Mouse (Mus musculus): ENCODE data around the gene Hps3.
A peak's percentile ranks its signal among the peaks of the same experiment; 100 is the strongest.
"Not testable (repeated sequence)": the region's sequence is repeated elsewhere in the genome, so short reads cannot be mapped to it uniquely, and the experiment has no call there.

Gene Hps3

GRCm38 (mm10) chr3:20034719-20035404 lies at the start of gene Hps3:
Gene Hps3 (minus strand): TSS chr3:20035315.
- DNase-seq (ENCODE audit: low spot score in 2 of 2), result peak; percentile 76 to 84

DNA sequence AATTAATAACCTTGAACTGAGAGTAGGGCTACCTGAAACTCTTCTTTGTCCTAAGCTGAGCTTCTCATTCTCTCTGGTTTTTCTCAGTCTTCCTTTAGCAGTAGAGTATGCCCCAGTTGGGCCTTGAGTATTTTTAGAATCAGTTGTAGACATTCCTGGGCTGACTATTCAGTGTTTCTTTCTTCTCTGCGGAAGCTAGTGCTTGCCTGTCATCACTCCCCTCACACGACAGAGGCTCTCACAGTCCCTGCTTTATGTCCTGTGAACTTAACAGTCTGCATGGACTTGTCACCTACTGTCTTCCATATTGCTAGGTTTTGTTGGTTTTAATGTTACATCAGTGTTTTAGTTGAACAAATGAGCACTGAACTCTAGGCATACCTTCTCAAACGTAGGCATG lies 47.0 kb upstream of the Hps3 start:
- no peak for DNase-seq (ENCODE audit: low spot score in 2 of 2)

DNA sequence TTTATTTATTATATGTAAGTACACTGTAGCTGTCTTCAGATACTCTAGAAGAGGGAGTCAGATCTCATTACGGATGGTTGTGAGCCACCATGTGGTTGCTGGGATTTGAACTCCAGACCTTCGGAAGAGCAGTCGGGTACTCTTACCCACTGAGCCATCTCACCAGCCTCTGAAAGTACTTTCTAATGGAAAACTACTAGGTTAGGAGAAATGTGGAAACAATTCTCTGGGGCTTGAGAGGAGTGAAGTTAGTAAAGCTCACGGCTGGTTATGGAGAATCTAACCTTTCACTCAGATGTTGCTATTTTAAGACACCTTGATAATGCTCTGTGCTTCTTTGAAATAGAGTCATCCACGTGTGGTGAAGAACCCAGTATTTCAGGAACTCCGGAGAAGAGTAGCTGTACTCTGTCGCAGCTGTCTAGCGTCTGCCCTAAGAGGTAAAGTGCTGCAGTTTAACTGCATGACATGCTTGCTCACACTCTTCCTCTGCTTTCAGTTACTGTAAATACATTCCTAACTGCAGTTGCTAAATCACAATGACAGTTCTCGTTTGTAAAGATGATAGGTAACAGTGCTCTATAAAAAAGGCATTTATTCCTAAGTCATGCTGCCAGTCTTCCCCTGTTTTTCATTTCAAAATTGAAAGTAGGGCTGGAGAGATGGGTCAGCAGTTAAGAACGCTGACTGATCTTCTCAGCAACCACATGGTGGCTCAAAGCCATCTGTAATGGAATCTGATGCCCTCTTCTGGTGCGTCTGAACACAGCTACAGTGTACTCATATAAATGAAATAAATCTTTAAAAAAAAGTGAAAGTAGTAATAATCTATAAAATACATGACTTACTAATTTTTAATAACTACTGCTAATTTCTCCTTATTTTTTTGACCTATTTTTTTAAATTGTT lies 41.3 kb upstream of the Hps3 start:
- no peak for DNase-seq (ENCODE audit: low spot score in 2 of 2)

- no peak for DNase-seq (ENCODE audit: low spot score in 2 of 2)
Observed at GRCm38 (mm10) chr3:20058197-20058541, 23.1 kb upstream of the Hps3 start.

DNA sequence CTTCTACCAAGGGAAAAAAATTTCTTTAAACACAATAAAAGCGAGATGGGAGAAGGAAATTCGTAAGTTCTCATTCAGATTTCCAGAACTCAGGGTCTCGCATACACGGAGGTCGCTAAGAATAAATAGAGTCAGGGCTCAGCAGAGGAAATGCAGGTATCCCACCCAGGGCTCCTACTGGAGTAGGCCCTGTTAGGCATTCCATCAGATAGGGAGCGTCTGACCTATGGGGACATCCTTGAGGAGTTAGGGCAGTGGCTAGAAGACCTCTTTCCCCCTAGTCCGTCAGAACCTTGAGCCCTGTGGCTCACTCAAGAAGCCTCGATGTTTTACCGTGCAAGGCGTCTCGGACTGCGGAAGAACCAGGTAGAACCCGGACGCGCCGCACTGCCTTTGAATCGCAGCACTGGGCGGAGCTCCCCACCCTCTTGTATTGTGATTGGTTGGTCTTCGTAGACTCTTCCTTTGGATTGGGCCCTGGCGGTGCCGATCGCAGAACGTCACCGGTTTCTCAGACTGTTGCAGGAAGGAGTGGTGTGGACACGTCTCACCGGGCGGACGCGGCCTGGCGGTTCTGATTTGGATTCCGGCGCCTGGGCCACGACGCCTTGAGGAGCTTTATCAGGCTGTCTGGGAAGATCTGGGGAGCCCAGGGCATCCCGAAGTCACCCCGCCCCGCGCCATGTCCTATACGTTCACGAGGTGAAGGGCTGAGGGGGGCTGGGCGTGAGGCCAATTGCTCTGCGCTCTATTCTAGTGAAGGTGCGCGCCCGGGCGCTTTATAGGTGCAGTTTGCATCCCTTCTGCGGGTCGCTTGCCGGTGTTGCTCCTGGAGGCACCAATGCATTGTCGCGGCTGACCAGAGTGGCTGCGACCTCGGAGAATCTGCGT lies 22.4 kb upstream of the Hps3 start, which contains the start of gene Hltf:
TSS of gene Hltf (plus strand) at position 506 of the 891 bp plus-strand sequence.
- peak; percentile 90 to 92 for DNase-seq (ENCODE audit: low spot score in 2 of 2)

DNA sequence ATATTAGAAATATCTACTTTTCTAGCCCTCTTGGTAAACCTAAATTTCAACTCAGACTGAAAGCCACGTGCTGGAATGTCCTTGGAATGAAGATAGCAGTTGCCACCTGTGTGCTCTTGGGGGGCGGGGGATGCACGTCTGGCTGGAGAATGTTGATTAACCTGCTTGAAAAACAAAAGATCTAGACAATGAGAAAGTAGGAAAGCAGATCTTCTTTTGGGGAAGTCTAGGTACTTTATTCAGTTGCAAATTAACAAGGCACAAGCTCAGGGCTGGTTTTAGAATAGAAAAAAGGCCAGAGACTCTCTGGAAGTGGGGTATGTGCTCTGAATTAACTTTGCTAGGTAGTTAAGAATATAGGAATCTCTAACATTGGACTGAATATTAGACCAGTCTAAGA lies 9.6 kb upstream of the Hps3 start:
- DNase-seq (ENCODE audit: low spot score in 2 of 2), result not testable (repeated sequence)

DNA sequence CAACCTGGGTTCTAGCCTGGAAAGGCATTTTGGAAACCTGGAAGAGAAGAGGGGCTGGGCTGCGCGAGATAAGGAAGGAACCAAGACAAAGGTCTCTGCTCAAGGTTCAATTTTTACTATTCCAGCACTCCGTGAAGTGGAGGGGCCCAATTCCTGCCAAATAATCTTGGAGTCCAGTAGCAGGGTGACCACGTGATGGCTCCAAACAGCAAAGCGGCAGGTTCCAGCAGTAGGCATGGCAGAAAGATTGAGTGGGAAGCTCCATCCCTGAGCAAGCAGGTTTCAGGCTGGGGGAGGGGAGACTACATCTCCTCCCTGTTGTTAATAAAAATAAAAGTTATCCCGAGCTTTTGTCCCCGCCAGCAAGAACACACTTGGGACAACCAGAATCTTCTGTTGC lies 6.3 kb upstream of the Hps3 start:
- not testable (repeated sequence) for DNase-seq (ENCODE audit: low spot score in 2 of 2)

- no peak for DNase-seq (ENCODE audit: low spot score in 2 of 2)
Observed at GRCm38 (mm10) chr3:20036069-20036468, 954 bp upstream of the Hps3 start.

DNA sequence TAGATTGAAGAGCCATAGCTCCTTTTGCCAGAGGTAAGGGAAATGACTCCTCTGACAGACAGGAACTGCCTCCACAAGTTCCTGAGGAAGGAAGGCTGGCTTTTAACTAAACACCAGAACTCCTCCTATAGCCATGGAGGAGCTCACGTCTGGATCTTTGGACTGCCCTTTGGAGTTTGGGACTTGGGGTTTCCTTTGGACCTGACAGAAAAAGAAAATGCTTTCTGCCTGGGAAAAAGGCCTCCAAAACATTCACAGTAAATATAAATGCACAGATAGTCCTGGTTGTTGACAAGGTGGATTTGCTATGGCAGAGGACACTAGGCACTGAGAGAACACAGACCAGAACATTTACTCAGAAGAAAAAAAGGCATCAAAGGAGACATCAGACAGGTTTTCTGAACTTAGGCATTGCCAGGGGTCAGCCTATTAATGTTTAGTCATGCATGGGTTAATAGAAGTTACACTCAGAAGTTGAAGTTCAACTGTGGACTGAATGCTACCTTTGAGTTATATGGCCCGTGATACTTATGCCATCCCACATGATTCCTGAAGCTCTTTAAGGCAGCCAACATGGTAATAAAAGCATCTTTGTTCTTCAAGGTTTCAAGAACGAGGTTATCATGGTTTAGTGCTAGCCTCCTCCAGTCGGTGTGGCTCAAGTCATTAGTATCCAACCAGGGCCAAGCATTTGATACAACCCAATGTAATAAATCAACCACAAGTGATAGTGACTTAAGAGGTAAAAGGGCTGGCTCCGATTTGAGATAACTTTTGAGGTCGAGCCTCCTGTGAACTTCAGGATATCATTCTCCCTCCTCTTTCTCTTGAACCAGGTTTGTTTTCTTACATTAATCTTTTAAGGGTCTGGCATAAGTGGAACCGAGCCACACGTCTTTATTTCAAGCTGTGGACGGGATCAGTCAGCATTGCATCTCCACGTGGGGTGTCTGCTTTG lies 1.1 kb downstream of the Hps3 start:
- DNase-seq (ENCODE audit: low spot score in 2 of 2), result no peak

DNA sequence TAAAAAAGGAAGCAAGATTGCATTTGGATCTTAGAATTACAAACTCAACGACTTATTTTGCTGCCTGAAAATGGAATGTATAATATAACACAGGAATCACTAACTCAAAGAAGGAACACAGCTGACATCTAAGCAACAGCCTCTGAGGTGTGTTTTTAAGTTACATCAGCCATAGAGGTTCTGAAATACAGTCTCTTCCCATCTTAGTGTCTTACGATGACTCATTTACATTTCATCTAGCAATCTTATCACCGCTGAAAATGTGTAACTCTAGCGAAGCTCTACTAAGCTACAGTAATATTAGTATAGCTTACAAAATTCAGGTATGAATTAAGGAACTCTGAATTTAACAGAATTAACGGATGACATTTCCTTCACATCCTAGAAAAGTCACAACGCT lies 4.3 kb downstream of the Hps3 start:
- DNase-seq (ENCODE audit: low spot score in 2 of 2), result no peak

DNA sequence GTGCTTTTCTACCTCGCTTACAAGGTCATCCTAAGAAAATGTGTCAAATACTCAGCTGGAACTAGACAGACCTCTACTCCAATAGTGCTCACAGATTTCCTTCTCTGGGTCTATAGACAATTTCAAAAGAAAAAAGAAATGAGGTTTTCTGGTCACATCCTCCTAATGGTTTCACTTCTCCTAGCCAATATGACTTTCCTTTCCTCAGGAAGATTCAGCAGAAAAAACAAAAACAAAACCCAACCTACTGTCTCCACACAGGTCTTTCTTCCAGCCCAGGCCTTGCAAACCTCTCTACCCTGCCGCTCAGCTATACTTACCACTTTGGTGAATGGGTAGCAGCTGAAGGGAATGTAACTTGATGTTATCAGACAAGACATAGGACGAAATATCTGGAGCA lies 6.5 kb downstream of the Hps3 start:
- no peak for DNase-seq (ENCODE audit: low spot score in 2 of 2)

GRCm38 (mm10) chr3:20027788-20028187 lies 7.3 kb downstream of the Hps3 start:
- no peak for DNase-seq (ENCODE audit: low spot score in 2 of 2)

DNA sequence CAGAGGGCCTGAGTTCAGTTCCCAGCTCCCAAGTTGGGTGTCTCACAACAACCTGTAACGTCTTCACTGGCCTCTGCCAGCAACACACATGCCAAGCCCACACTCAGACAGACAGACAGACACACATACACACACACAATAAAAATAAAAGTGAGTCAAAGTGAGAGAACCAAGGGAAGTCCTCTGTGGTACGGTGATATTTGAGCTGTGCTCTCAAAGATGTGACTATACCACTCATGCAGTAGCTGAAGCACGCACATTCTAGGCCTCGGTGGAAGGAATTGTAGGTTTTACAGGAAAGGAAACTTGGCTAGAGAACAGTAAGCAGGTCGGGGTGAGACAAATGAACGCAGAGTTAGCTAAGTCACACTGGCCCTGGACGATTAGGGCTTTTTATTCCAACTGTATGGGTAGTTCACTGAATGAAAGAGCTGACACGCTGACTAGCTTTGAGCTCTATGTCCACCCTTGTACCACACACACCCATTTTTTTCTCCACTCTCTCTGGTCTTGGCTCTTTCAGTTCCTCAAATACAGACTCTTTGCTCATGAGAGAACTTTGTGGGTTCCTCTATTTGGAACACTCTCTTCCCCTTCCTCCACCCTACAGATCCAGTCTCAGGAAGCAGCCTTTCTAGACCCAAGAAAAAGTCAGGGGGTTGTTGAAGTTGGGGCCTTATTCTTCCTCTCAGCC lies 8.0 kb downstream of the Hps3 start:
- no peak for DNase-seq (ENCODE audit: low spot score in 2 of 2)

DNA sequence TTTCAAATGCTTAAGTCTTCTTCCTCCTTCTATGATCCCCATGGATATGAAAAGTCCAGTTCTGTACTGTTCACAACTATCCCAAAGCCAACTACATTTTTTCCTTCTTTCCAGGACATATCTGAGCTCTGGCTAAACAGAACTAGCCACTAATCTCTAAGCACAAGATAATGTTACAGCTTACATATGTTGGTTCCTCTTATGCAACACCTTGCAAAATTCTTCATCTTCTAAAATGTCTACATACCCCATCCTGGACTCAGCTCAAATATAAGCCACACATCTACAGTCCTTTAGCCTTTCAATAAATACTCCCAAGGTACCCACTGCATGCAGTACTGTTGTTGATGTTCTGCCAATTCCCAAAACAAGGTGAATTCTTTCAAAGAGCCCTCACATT lies 8.6 kb downstream of the Hps3 start:
- DNase-seq (ENCODE audit: low spot score in 2 of 2), result no peak

DNA sequence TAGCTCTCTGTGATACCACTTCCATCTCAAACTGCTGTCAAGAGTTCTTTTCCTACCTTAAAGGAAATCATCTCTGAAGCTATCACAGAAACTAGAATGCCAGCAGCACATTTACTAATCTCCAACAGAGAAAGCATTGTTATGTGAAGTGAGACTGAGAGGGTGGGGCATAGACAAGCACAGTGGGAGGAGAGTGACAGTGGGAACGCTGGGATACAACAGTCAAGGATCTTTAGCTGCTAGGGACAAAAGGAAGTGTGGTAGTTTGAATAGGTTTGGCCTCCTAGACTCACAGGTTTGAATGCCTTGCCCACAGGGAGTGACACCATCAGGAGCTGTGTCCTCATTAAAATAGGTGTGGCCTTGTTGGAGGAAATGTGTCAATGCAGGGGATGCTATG lies 11.3 kb downstream of the Hps3 start:
- no peak for DNase-seq (ENCODE audit: low spot score in 2 of 2)

DNA sequence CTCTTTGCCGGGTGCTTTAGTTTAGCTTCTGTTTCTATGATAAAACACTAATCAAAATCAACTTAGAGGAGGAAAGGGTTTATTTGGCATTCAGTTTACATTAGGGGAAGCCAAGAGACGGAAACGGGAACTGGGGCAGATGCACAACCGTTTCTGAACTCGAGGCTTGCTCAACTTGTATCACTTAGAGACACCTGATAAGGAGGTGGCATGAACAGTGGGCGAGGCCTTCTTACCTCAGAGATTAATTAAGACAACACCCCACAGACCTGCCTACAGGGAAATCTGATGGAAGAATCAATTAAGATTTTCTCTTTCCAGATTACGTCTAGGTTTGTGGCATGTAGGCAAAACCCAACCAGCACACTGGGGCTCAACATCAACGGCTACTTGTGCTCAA lies 17.0 kb downstream of the Hps3 start:
- DNase-seq (ENCODE audit: low spot score in 2 of 2), result no peak

DNA sequence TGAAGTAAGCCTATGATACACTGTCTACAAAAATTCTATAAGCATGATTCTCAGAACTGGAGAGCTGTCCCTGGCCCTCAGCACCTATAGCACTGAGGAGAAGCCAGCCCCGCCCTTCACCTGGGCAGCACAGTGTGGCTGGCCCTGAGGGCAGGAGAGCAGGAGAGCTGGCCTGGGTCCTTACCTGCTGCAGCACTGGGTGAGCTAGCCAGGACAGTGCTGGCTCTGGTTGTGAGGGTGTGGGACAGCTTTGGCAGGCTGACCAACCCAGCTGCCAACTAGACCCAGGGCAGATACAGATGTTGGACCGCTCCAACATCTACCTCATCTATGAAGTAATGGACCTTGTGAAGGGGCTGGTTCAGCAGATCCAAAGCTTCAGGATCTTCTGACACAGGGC lies 20.7 kb downstream of the Hps3 start:
- DNase-seq (ENCODE audit: low spot score in 2 of 2), result no peak

DNA sequence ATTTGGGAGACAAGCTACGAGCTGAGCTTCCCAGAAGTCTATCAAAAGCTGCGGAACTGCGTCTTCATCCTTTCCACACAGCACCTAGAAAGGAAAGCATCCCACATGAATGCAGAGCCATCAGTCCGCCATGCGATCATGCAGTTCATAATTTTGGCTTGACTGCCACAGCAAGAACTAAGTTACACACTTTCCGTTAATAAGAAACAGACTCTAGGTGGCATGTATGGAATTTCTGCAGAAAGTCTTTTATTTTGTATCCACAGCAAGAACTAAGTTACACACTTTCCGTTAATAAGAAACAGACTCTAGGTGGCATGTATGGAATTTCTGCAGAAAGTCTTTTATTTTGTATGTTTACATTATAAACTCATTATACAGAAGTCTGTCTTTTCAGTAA lies 24.2 kb downstream of the Hps3 start:
- not testable (repeated sequence) for DNase-seq (ENCODE audit: low spot score in 2 of 2)

- DNase-seq (ENCODE audit: low spot score in 2 of 2), result no peak
Observed at GRCm38 (mm10) chr3:20010464-20010863, 24.7 kb downstream of the Hps3 start.

- no peak for DNase-seq (ENCODE audit: low spot score in 2 of 2)
Observed at GRCm38 (mm10) chr3:20007759-20008158, 27.4 kb downstream of the Hps3 start.
